Mouse (Mus musculus) myocyte (in vitro differentiated cells): ENCODE results near the gene Rps6kc1. TPM values are rescaled to one million over a fixed set of nuclear protein-coding genes. Genes with fewer than 3 reads are reported as not detected.

ENCODE experiments used
- H3K27me3 ChIP-seq: one replicate; pipeline ENCODE4 v1.6.1; 2011; ENCODE audit not compliant: control insufficient read depth, insufficient read depth, insufficient read length
- H3K36me3 ChIP-seq: one replicate; pipeline ENCODE4 v1.6.1; 2011; ENCODE audit not compliant: control insufficient read depth, insufficient read depth
- H3K4me2 ChIP-seq: one replicate; pipeline ENCODE4 v1.6.1; 2011; ENCODE audit warnings: low read depth, control low read depth
- H3K4me3 ChIP-seq: one replicate; pipeline ENCODE4 v1.5.1; 2011; ENCODE audit warnings: mild to moderate bottlenecking, control low read depth, moderate library complexity
- H3K79me2 ChIP-seq: one replicate; pipeline ENCODE4 v1.6.1; 2011; ENCODE audit not compliant: control insufficient read depth, insufficient read depth
- H3ac ChIP-seq: one replicate; pipeline ENCODE4 v1.6.1; 2011; ENCODE audit not compliant: control insufficient read depth, insufficient read length
- CEBPB ChIP-seq: IDR thresholded peaks from 2 replicates; pipeline ENCODE4 v1.6.1; 2011; ENCODE audit warnings: mild to moderate bottlenecking, moderate library complexity; ENCODE audit not compliant: poor library complexity, insufficient read depth, severe bottlenecking
- E2F4 ChIP-seq: IDR thresholded peaks from one replicate; pipeline ENCODE4 v1.6.1; 2011; ENCODE audit warnings: mild to moderate bottlenecking, control low read depth, moderate library complexity; ENCODE audit not compliant: insufficient read depth
- MAX ChIP-seq: IDR thresholded peaks from one replicate; pipeline ENCODE4 v1.6.1; 2011; ENCODE audit warnings: low read depth, mild to moderate bottlenecking, control low read depth
- MYOD1 ChIP-seq, 3 experiments: IDR thresholded peaks; one replicate each; pipeline ENCODE4 v1.6.1; 2011; ENCODE audit warnings: control low read depth in 2 of 3, low read depth in 2 of 3, mild to moderate bottlenecking in 2 of 3, moderate library complexity in 1 of 3; ENCODE audit not compliant: insufficient read length in 2 of 3, control insufficient read depth in 1 of 3
- MYOG ChIP-seq, 3 experiments: IDR thresholded peaks; one replicate each; pipeline ENCODE4 v1.6.1; 2011; ENCODE audit warnings: control low read depth in 2 of 3, low read depth in 2 of 3, mild to moderate bottlenecking in 2 of 3; ENCODE audit not compliant: insufficient read length in 2 of 3, control insufficient read depth in 1 of 3, insufficient read depth in 1 of 3
- POLR2A ChIP-seq: IDR thresholded peaks from one replicate; pipeline ENCODE4 v1.6.1; 2011; ENCODE audit warnings: low read depth, mild to moderate bottlenecking, control low read depth, moderate library complexity; ENCODE audit not compliant: insufficient read length
- POLR2AphosphoS2 ChIP-seq: IDR thresholded peaks from one replicate; pipeline ENCODE4 v1.6.1; 2011; ENCODE audit warnings: low read depth, control low read depth; ENCODE audit not compliant: insufficient read length
- REST ChIP-seq: IDR thresholded peaks from one replicate; pipeline ENCODE4 v1.6.1; 2011; ENCODE audit warnings: mild to moderate bottlenecking, control low read depth, moderate library complexity; ENCODE audit not compliant: insufficient read depth, insufficient read length
- SRF ChIP-seq: IDR thresholded peaks from one replicate; pipeline ENCODE4 v1.6.1; 2011; ENCODE audit warnings: low read depth; ENCODE audit not compliant: control insufficient read depth, insufficient read length
- TCF12 ChIP-seq: IDR thresholded peaks from one replicate; pipeline ENCODE4 v1.6.1; 2011; ENCODE audit warnings: mild to moderate bottlenecking, control low read depth; ENCODE audit not compliant: poor library complexity, insufficient read depth, severe bottlenecking
- TCF3 ChIP-seq: IDR thresholded peaks from one replicate; pipeline ENCODE4 v1.6.1; 2011; ENCODE audit warnings: low read depth, control low read depth; ENCODE audit not compliant: insufficient read length
- USF1 ChIP-seq: IDR thresholded peaks from one replicate; pipeline ENCODE4 v1.6.1; 2011; ENCODE audit warnings: low read depth, mild to moderate bottlenecking, control low read depth, moderate library complexity
- polyA plus RNA-seq: library from polyadenylated mRNA; unstranded; fragments of >200 nt; fragmentation: generic; extraction: Trizol; gene quantifications from one replicate; pipeline ENCODE4 v1.2.1, GENCODE M21; 2012; ENCODE audit warnings: missing spikeins

The Rps6kc1 gene
- polyA plus RNA-seq, 1 experiment, result 18.9 TPM

DNA sequence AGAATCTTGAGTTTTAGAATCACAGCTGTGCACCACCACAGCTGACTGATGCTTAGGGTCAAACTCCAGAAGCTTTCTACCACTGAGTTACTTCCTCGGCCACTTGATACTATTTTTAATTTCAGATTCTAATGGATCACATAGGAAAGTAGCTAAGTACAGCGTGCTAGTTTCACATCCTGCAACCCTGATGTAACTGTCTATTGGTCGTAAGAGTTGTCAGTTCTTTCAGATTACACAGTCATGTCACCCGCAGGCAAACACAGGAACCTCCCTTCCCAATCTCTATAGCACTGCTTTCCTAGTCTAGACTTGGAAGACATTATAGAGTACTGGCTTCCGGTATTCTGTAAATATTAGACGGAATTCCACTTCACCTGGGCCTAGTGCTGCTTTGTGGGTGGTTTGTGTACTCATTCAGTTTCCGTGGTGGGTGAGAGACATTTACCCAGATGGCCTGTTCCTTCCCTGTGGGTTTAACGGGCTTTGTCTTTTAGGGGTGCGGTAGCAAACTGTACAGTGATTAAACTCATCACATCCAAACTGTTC is 85.0 kb downstream of the Rps6kc1 start:
- TF ChIP-seq TCF12, result no peak
- no peak for TF ChIP-seq MAX
- TF ChIP-seq SRF, result no peak
- no peak for TF ChIP-seq REST
- TF ChIP-seq TCF3, result no peak
- no peak for TF ChIP-seq CEBPB
- no peak for TF ChIP-seq E2F4
- TF ChIP-seq POLR2AphosphoS2, result no peak
- no peak for TF ChIP-seq MYOG (IDR thresholded peaks at IDR 0.05; ENCODE audit: control insufficient read depth in 1 of 3, insufficient read depth in 1 of 3, insufficient read length in 2 of 3, low read depth in 2 of 3)
- no peak for TF ChIP-seq POLR2A
- no peak for TF ChIP-seq USF1
- TF ChIP-seq MYOD1 (IDR thresholded peaks at IDR 0.05; ENCODE audit: control insufficient read depth in 1 of 3, insufficient read length in 2 of 3, low read depth in 2 of 3), result no peak
- H3ac ChIP-seq, result no peak overlapping the region
- H3K4me2 ChIP-seq, result no peak overlapping the region
- no peaks in the 10 kb centered on the region for H3K36me3 ChIP-seq
- H3K79me2 ChIP-seq, result no peaks in the 10 kb centered on the region
- no peaks in the 10 kb centered on the region for H3K27me3 ChIP-seq
- H3K4me3 ChIP-seq, result no peak overlapping the region

GRCm38 (mm10) chr1:190823745-190824144 is 87.8 kb downstream of the Rps6kc1 start:
- no peak overlapping the region for H3K4me2 ChIP-seq
- H3K79me2 ChIP-seq, result no peaks in the 10 kb centered on the region
- H3K4me3 ChIP-seq, result no peak overlapping the region
- TF ChIP-seq E2F4, result no peak
- TF ChIP-seq MYOD1 (IDR thresholded peaks at IDR 0.05; ENCODE audit: control insufficient read depth in 1 of 3, insufficient read length in 2 of 3, low read depth in 2 of 3), result no peak
- no peak for TF ChIP-seq POLR2A
- TF ChIP-seq TCF3, result no peak
- TF ChIP-seq USF1, result no peak
- no peak for TF ChIP-seq REST
- no peaks in the 10 kb centered on the region for H3K36me3 ChIP-seq
- H3K27me3 ChIP-seq, result no peaks in the 10 kb centered on the region
- no peak overlapping the region for H3ac ChIP-seq

DNA sequence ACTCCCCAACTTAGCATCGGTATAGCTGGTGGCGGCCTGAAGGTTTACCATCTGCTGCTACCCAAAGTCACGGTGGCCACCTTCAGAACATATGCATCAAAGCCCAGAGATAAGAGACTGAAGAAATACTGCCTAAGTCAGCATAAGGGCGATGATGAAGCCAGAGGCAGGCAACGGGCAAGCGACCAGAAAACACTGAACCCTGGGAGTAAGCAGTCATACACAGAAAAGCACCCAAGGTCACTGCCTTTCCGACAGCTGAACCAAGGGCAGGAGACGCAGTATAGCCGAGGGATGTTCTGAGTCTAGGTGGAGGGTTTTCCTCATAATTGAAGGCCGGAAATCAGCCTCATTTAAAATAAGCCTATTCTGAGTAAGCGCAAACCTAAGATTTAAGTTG is 95.4 kb downstream of the Rps6kc1 start:
- Histone ChIP-seq H3K4me2 (no peak overlapping the region), H3K27me3 (no peaks in the 10 kb centered on the region), H3K79me2 (no peaks in the 10 kb centered on the region), H3K36me3 (no peaks in the 10 kb centered on the region), H3ac (no peak overlapping the region), H3K4me3 (no peak overlapping the region)
- TF ChIP-seq POLR2A (no peak), E2F4 (no peak), MYOG (IDR thresholded peaks at IDR 0.05; ENCODE audit: control insufficient read depth in 1 of 3, insufficient read depth in 1 of 3, insufficient read length in 2 of 3, low read depth in 2 of 3) (no peak), SRF (no peak), MAX (no peak), TCF12 (no peak), TCF3 (no peak), MYOD1 (IDR thresholded peaks at IDR 0.05; ENCODE audit: control insufficient read depth in 1 of 3, insufficient read length in 2 of 3, low read depth in 2 of 3) (no peak), CEBPB (no peak), POLR2AphosphoS2 (no peak), REST (no peak), USF1 (no peak)

GRCm38 (mm10) chr1:190810408-190810807 is 101.2 kb downstream of the Rps6kc1 start:
- Histone ChIP-seq H3ac (no peak overlapping the region), H3K36me3 (peaks cover 7% of the 10 kb centered on the region), H3K4me3 (no peak overlapping the region), H3K27me3 (no peaks in the 10 kb centered on the region), H3K4me2 (no peak overlapping the region), H3K79me2 (no peaks in the 10 kb centered on the region)
- TF ChIP-seq E2F4, result no peak
- no peak for TF ChIP-seq USF1
- no peak for TF ChIP-seq TCF12
- no peak for TF ChIP-seq POLR2AphosphoS2
- TF ChIP-seq MYOG (IDR thresholded peaks at IDR 0.05; ENCODE audit: control insufficient read depth in 1 of 3, insufficient read depth in 1 of 3, insufficient read length in 2 of 3, low read depth in 2 of 3), result no peak
- TF ChIP-seq TCF3, result no peak
- TF ChIP-seq CEBPB, result no peak
- TF ChIP-seq REST, result no peak
- TF ChIP-seq MAX, result no peak
- TF ChIP-seq MYOD1 (IDR thresholded peaks at IDR 0.05; ENCODE audit: control insufficient read depth in 1 of 3, insufficient read length in 2 of 3, low read depth in 2 of 3), result no peak

- Histone ChIP-seq H3K36me3 (peaks cover 7% of the 10 kb centered on the region), H3K4me3 (no peak overlapping the region)
Observed at GRCm38 (mm10) chr1:190808766-190809221, 102.8 kb downstream of the Rps6kc1 start.

More at GRCm38 (mm10) chr1:190808766-190809221, 102.8 kb downstream of the Rps6kc1 start:
- Histone ChIP-seq H3K4me2 (no peak overlapping the region), H3K79me2 (no peaks in the 10 kb centered on the region), H3K27me3 (no peaks in the 10 kb centered on the region), H3ac (no peak overlapping the region)
- TF ChIP-seq USF1 (no peak), REST (no peak), MYOD1 (IDR thresholded peaks at IDR 0.05; ENCODE audit: control insufficient read depth in 1 of 3, insufficient read length in 2 of 3, low read depth in 2 of 3) (no peak), MAX (no peak), E2F4 (no peak), TCF3 (no peak), MYOG (IDR thresholded peaks at IDR 0.05; ENCODE audit: control insufficient read depth in 1 of 3, insufficient read depth in 1 of 3, insufficient read length in 2 of 3, low read depth in 2 of 3) (no peak), POLR2A (no peak), CEBPB (no peak), POLR2AphosphoS2 (no peak), SRF (no peak), TCF12 (no peak)
